Mouse (Mus musculus): ENCODE results near the gene Fyn.

- TF ChIP-seq CTCF (IDR thresholded peaks at IDR 0.05; ENCODE audit: low read depth) (no peak), EP300 (IDR thresholded peaks at IDR 0.05; ENCODE audit: low read depth) (no peak)
Measured at GRCm38 (mm10) chr10:39450356-39450755, 81.7 kb downstream of the Fyn start.
